Mouse (Mus musculus) lung, postnatal 0 days (tissue): ENCODE results near the gene B4galnt2.

Source experiments
- CTCF ChIP-seq: IDR thresholded peaks from 2 replicates; pipeline ENCODE4 v1.5.1; 2016; ENCODE audit warnings: antibody characterized with exemption, mild to moderate bottlenecking
- EP300 ChIP-seq: IDR thresholded peaks from 2 replicates; pipeline ENCODE4 v1.6.1; 2016; ENCODE audit warnings: antibody characterized with exemption, mild to moderate bottlenecking, control low read depth

DNA sequence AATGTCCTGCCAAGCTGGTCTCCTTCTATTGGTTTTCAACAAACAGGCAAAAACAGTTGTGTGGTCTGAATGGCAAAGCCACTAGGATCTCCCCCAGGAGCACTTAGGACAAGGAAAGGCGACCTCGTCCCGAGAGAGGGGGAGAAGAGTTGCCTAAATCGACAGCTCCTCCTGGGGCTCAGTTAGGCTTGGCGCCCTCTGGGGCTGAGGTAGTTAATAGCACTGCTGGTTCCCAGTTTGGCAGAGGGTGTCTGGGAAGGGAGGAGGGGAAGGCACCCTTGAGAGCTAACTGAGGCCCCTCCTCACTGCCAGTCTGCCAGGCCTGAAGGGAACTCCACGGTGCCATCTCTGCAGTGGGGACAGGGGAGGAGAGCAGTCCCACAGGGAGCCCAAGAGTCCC is 44.5 kb upstream of the B4galnt2 start:
- TF ChIP-seq CTCF = peak; percentile 32; the same call in 1 of the 2 replicates
- TF ChIP-seq EP300 = no peak
